Mouse (Mus musculus) bone marrow, adult 2 months (tissue): ENCODE measurements around the gene Dip2a. TPM values are rescaled to one million over a fixed set of nuclear protein-coding genes. Genes with fewer than 3 reads are reported as not detected.

ENCODE experiments used
- H3K27ac ChIP-seq: fragments of 200-500 bp; 2 replicates; pipeline ENCODE4 v1.5.1; 2012; ENCODE audit warnings: low read depth, mild to moderate bottlenecking, control low read depth, inconsistent platforms, low read length; ENCODE audit not compliant: control insufficient read depth, poor library complexity, insufficient read depth
- H3K4me1 ChIP-seq: fragments of 200-500 bp; 2 replicates; pipeline ENCODE4 v1.6.1; 2011; ENCODE audit warnings: low read length; ENCODE audit not compliant: control insufficient read depth, insufficient read depth
- H3K4me3 ChIP-seq: fragments of 200-500 bp; replicated peaks from 2 replicates; pipeline ENCODE3; 2011; ENCODE audit warnings: mild to moderate bottlenecking, low read depth, low read length, control low read depth; ENCODE audit not compliant: control insufficient read depth
- CTCF ChIP-seq: fragments of 200-500 bp; IDR thresholded peaks from 2 replicates; pipeline ENCODE4 v1.5.1; 2011; ENCODE audit warnings: low read length, control low read depth; ENCODE audit not compliant: control insufficient read depth, insufficient read depth
- POLR2A ChIP-seq: fragments of 200-500 bp; IDR thresholded peaks from 2 replicates; pipeline ENCODE4 v1.6.1; 2011; ENCODE audit warnings: low read depth, mild to moderate bottlenecking, control low read depth, low read length, borderline replicate concordance; ENCODE audit not compliant: control insufficient read depth
- WGBS: fragments of 180-500 bp; shearing (Covaris S2); methylation state at CpG from one replicate; pipeline ENCODE4 v1.1.7; 2018; 5-methylcytosine and 5-hydroxymethylcytosine counted together
- polyA plus RNA-seq: library from polyadenylated mRNA; stranded (reverse); fragments of >200 nt; gene quantifications from 2 replicates; pipeline ENCODE4 v1.2.4, GENCODE M21; 2011; ENCODE audit warnings: low replicate concordance; ENCODE audit not compliant: missing spikeins, insufficient read depth, insufficient read length

Gene Dip2a
- polyA plus RNA-seq, 1 experiment, result 2.0 TPM

- 88% methylated on average over 2 of the region's 2 CpGs for WGBS
- TF ChIP-seq CTCF (no peak), POLR2A (no peak)
- Histone ChIP-seq H3K27ac (no peak overlapping the region), H3K4me1 (no peaks in the 10 kb centered on the region), H3K4me3 (no peak overlapping the region)
Measured at GRCm38 (mm10) chr10:76332040-76332439, 13.1 kb downstream of the Dip2a start.

- Histone ChIP-seq H3K27ac (no peak overlapping the region), H3K4me1 (no peaks in the 10 kb centered on the region), H3K4me3 (no peak overlapping the region)
- no peak for TF ChIP-seq CTCF
- no peak for TF ChIP-seq POLR2A
- 68% methylated on average over 4 of the region's 4 CpGs for WGBS
Measured at GRCm38 (mm10) chr10:76329093-76329492, 16.0 kb downstream of the Dip2a start.

- no peak overlapping the region for H3K27ac ChIP-seq
- no peaks in the 10 kb centered on the region for H3K4me1 ChIP-seq
- TF ChIP-seq CTCF (no peak), POLR2A (no peak)
- WGBS, result 75% methylated on average over 3 of the region's 3 CpGs
- no peak overlapping the region for H3K4me3 ChIP-seq
Measured at GRCm38 (mm10) chr10:76328574-76328973, 16.5 kb downstream of the Dip2a start.

GRCm38 (mm10) chr10:76326304-76327006 lies 18.6 kb downstream of the Dip2a start:
- WGBS, result 61% methylated on average over 6 of the region's 6 CpGs
- Histone ChIP-seq H3K4me3 (no peak overlapping the region), H3K4me1 (no peaks in the 10 kb centered on the region), H3K27ac (no peak overlapping the region)
- TF ChIP-seq POLR2A (no peak), CTCF (peak; percentile 47)

GRCm38 (mm10) chr10:76317623-76318022 lies 27.5 kb downstream of the Dip2a start:
- TF ChIP-seq POLR2A (no peak), CTCF (no peak)
- 87% methylated on average over 12 of the region's 12 CpGs for WGBS
- Histone ChIP-seq H3K4me1 (no peaks in the 10 kb centered on the region), H3K27ac (no peak overlapping the region), H3K4me3 (no peak overlapping the region)

GRCm38 (mm10) chr10:76316194-76316593 lies 28.9 kb downstream of the Dip2a start:
- no peak overlapping the region for H3K27ac ChIP-seq
- H3K4me3 ChIP-seq, result no peak overlapping the region
- WGBS, result 78% methylated on average over 7 of the region's 7 CpGs
- H3K4me1 ChIP-seq, result no peaks in the 10 kb centered on the region
- TF ChIP-seq POLR2A, result no peak
- TF ChIP-seq CTCF, result no peak

- no peak for TF ChIP-seq CTCF
- no peak for TF ChIP-seq POLR2A
- H3K4me1 ChIP-seq, result no peaks in the 10 kb centered on the region; the same call in 1 of the 2 replicates
- WGBS, result 9% methylated on average over 9 of the region's 9 CpGs
- H3K27ac ChIP-seq, result no peak overlapping the region
- no peak overlapping the region for H3K4me3 ChIP-seq
Measured at GRCm38 (mm10) chr10:76306738-76307137, 38.4 kb downstream of the Dip2a start.

- Histone ChIP-seq H3K4me3 (no peak overlapping the region), H3K27ac (no peak overlapping the region), H3K4me1 (no peaks in the 10 kb centered on the region)
- WGBS, result 87% methylated on average over 5 of the region's 5 CpGs
- TF ChIP-seq CTCF, result no peak
- no peak for TF ChIP-seq POLR2A
Measured at GRCm38 (mm10) chr10:76300133-76300532, 45.0 kb downstream of the Dip2a start.
